In genomic region chr17:70301941-70302478, GRCm38 (mm10) we compare ENCODE assay signal across 19 mouse cellular contexts.
DNase-seq lines count a peak whose midpoint lies in the region; ATAC-seq lines count a peak whose summit lies in the region.
"Had no signal": no experiment of that assay in that cellular context is flagged by ENCODE, and none has a peak within 500 bp of the region (broad histone marks: within the 10 kb centered on the region; RNA-seq: fewer than 3 reads in every experiment).

No protein-coding gene starts in this region.

- no peaks in the 10 kb centered on the region for H3K36me3 ChIP-seq in forebrain, embryonic 13.5 days (ENCODE audit: poor library complexity, severe bottlenecking)
- H3K36me3 ChIP-seq in forebrain, embryonic 12.5 days (replicated peaks): no peaks in the 10 kb centered on the region
- H3K36me3 ChIP-seq: embryonic facial prominence, embryonic 12.5 days; intestine, embryonic 15.5 days; kidney, embryonic 15.5 days; lung, embryonic 15.5 days had no signal

- 77% methylated on average over 9 of the region's 9 CpGs for WGBS in forebrain, embryonic 13.5 days
- 78% methylated on average over 9 of the region's 9 CpGs for WGBS in forebrain, embryonic 12.5 days

- 0 out of 2 replicates have a peak, but pooled peaks have one; percentile 36 for ATAC-seq in forebrain, embryonic 13.5 days
- no peak for ATAC-seq in forebrain, embryonic 12.5 days (ENCODE audit: low FRiP score)
- ATAC-seq: intestine, embryonic 15.5 days had no signal

- no peak overlapping the region for H3K9ac ChIP-seq in forebrain, embryonic 13.5 days
- H3K9ac ChIP-seq in forebrain, embryonic 12.5 days: no peak overlapping the region
- H3K9ac ChIP-seq: embryonic facial prominence, embryonic 12.5 days; intestine, embryonic 15.5 days; kidney, embryonic 15.5 days; liver, embryonic 14.5 days; lung, embryonic 15.5 days had no signal

- H3K4me2 ChIP-seq in forebrain, embryonic 13.5 days: no peak overlapping the region
- H3K4me2 ChIP-seq in forebrain, embryonic 12.5 days: no peak overlapping the region
- H3K4me2 ChIP-seq: embryonic facial prominence, embryonic 12.5 days; intestine, embryonic 15.5 days; kidney, embryonic 15.5 days; lung, embryonic 15.5 days had no signal

- no peak overlapping the region for H3K27ac ChIP-seq in forebrain, embryonic 13.5 days
- no peak overlapping the region for H3K27ac ChIP-seq in forebrain, embryonic 12.5 days
- H3K27ac ChIP-seq: embryonic facial prominence, embryonic 12.5 days; heart, adult 2 months; intestine, embryonic 15.5 days; kidney, embryonic 15.5 days; liver, embryonic 14.5 days; lung, embryonic 15.5 days had no signal

- H3K27me3 ChIP-seq in forebrain, embryonic 13.5 days: no peaks in the 10 kb centered on the region
- no peaks in the 10 kb centered on the region for H3K27me3 ChIP-seq in forebrain, embryonic 12.5 days
- H3K27me3 ChIP-seq: embryonic facial prominence, embryonic 12.5 days; intestine, embryonic 15.5 days; kidney, embryonic 15.5 days; lung, embryonic 15.5 days had no signal

- peak; percentile 4 for DNase-seq in kidney, postnatal 10 days
- DNase-seq in kidney, adult 8-10 months: no peak
- peak; percentile 61 to 67 for DNase-seq in cerebellum, postnatal 10 days
- peak; percentile 26 to 38 for DNase-seq in cerebellum, postnatal 25 days
- DNase-seq in adipocyte (ENCODE audit: low spot score): no peak
- DNase-seq: adrenal gland, postnatal 25 days; gastrocnemius, postnatal 25 days; heart, adult 2 months; heart, postnatal 36 days; lung, postnatal 4 days; thymus, postnatal 14 days had no signal

- no peaks in the 10 kb centered on the region for H3K9me3 ChIP-seq in forebrain, embryonic 13.5 days (replicated peaks)
- no peaks in the 10 kb centered on the region for H3K9me3 ChIP-seq in forebrain, embryonic 12.5 days
- H3K9me3 ChIP-seq: embryonic facial prominence, embryonic 12.5 days; intestine, embryonic 15.5 days; kidney, embryonic 15.5 days; lung, embryonic 15.5 days had no signal

- H3K4me3 ChIP-seq in forebrain, embryonic 13.5 days: no peak overlapping the region
- no peak overlapping the region for H3K4me3 ChIP-seq in forebrain, embryonic 12.5 days (replicated peaks)
- H3K4me3 ChIP-seq: embryonic facial prominence, embryonic 12.5 days; erythroblast, embryonic 14.5 days; heart, adult 2 months; intestine, embryonic 15.5 days; kidney, embryonic 15.5 days; lung, embryonic 15.5 days had no signal

- no peaks in the 10 kb centered on the region for H3K4me1 ChIP-seq in forebrain, embryonic 13.5 days
- no peaks in the 10 kb centered on the region for H3K4me1 ChIP-seq in forebrain, embryonic 12.5 days
- H3K4me1 ChIP-seq: embryonic facial prominence, embryonic 12.5 days; intestine, embryonic 15.5 days; kidney, embryonic 15.5 days; lung, embryonic 15.5 days had no signal

Comparison
In these comparisons a context has a peak if more than half of its experiments do, and no peak if none do; other contexts are left out.
1. DNase-seq: peak in kidney, postnatal 10 days (single experiment), cerebellum, postnatal 10 days (2 of 2) and cerebellum, postnatal 25 days (2 of 2); none in kidney, adult 8-10 months (0 of 2) and adipocyte (single experiment).